Mouse (Mus musculus) embryonic facial prominence, embryonic 13.5 days (tissue): ENCODE data around the gene Rhbdd1. TPM values are rescaled to one million over a fixed set of nuclear protein-coding genes. Genes with fewer than 3 reads are reported as not detected.
A peak's percentile ranks its signal among the peaks of the same experiment; 100 is the strongest.

Source experiments
- ATAC-seq: fragments of 200-750 bp; cut with Nextera tagmentation; 2 replicates; pipeline ENCODE4 v1.8.0; 2017; ENCODE audit warnings: low read depth; ENCODE audit not compliant: insufficient number of reproducible peaks, insufficient read depth, low FRiP score, low TSS enrichment
- H3K27ac ChIP-seq: fragments of 300-500 bp; sonication (generic); 2 replicates; pipeline ENCODE4 v1.5.1; 2015; ENCODE audit warnings: moderate library complexity, mild to moderate bottlenecking, inconsistent platforms
- H3K27me3 ChIP-seq: fragments of 300-500 bp; sonication (generic); 2 replicates; pipeline ENCODE4 v1.6.1; 2015; ENCODE audit warnings: mild to moderate bottlenecking, inconsistent platforms
- H3K36me3 ChIP-seq: fragments of 300-500 bp; sonication (generic); 2 replicates; pipeline ENCODE4 v1.6.1; 2015; ENCODE audit warnings: mild to moderate bottlenecking, inconsistent platforms
- H3K4me1 ChIP-seq: fragments of 300-500 bp; sonication (generic); 2 replicates; pipeline ENCODE4 v1.6.1; 2015; ENCODE audit warnings: inconsistent platforms
- H3K4me2 ChIP-seq: fragments of 300-500 bp; sonication (generic); 2 replicates; pipeline ENCODE4 v1.6.1; 2015; ENCODE audit warnings: moderate library complexity, mild to moderate bottlenecking, inconsistent platforms
- H3K4me3 ChIP-seq: fragments of 300-500 bp; sonication (generic); 2 replicates; pipeline ENCODE4 v1.5.1; 2015; ENCODE audit warnings: mild to moderate bottlenecking, inconsistent platforms
- H3K9ac ChIP-seq: fragments of 300-500 bp; sonication (generic); 2 replicates; pipeline ENCODE4 v1.6.1; 2015; ENCODE audit warnings: mild to moderate bottlenecking, inconsistent platforms
- H3K9me3 ChIP-seq: fragments of 300-500 bp; sonication (generic); 2 replicates; pipeline ENCODE4 v1.6.1; 2016; ENCODE audit warnings: inconsistent platforms
- WGBS: fragments of 180-500 bp; shearing (Covaris S2); methylation state at CpG from one replicate; pipeline ENCODE4 v1.1.7; 2015; ENCODE audit warnings: mixed read lengths; 5-methylcytosine and 5-hydroxymethylcytosine counted together
- polyA plus RNA-seq: library from polyadenylated mRNA; unstranded; fragments of >200 nt; fragmentation: Nextera tagmentation; extraction: Ambion mirVana; gene quantifications from 2 replicates; pipeline ENCODE4 v1.2.1, GENCODE M21; 2015

The Rhbdd1 gene
- polyA plus RNA-seq, 1 experiment from 2014 or later: 6.3 TPM

DNA sequence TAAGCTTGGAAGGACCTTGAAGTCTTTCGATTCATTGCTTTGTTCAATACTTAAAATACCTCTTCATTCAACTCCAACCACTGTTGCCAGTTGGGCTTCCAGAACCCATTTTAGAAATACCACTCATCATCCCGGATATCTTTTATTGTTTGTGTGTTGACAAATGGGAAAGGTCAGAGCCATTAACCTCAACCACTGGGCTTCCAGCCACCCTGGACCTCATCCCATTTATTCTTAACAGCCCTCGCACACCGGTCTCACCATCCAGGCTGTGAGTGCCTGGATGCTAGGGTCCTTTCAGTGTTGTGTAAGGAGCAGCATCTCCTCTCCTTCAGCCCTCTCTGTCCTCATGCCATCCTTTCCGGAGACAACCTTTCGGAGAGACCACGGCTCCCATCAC lies 129.8 kb downstream of the Rhbdd1 start:
- WGBS: 94% methylated on average over 7 of the region's 7 CpGs
- Histone ChIP-seq H3K27me3 (no peaks in the 10 kb centered on the region), H3K27ac (no peak overlapping the region), H3K4me3 (no peak overlapping the region), H3K4me2 (no peak overlapping the region), H3K9me3 (no peaks in the 10 kb centered on the region), H3K4me1 (no peaks in the 10 kb centered on the region), H3K36me3 (no peaks in the 10 kb centered on the region), H3K9ac (no peak overlapping the region)
- ATAC-seq: no peak

DNA sequence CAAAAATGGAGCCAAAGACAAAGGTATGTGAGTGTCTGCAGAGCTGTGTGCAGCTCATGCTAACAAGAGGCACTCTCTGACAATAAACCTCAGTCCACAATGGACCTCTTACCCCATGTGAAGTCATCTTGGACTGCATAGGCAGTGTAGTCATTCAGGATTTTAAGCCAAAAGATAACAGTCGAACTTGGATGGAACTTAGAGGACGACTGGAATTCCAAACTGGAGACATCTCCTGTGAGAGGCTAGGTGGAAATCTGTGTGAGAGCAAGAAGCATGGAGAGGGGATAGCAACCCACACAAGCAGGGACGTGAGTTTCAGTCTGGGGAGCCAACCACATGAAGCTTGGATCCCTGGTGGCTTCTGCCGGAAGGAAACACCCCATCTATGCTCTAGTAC lies 133.6 kb downstream of the Rhbdd1 start:
- Histone ChIP-seq H3K4me1 (0 out of 2 replicates have a peak, but pooled peaks cover 3% of the 10 kb centered on the region), H3K9ac (no peak overlapping the region), H3K36me3 (no peaks in the 10 kb centered on the region), H3K27ac (no peak overlapping the region), H3K4me3 (no peak overlapping the region), H3K27me3 (no peaks in the 10 kb centered on the region), H3K4me2 (no peak overlapping the region), H3K9me3 (no peaks in the 10 kb centered on the region)
- no peak for ATAC-seq
- 88% methylated on average over 4 of the region's 4 CpGs for WGBS

DNA sequence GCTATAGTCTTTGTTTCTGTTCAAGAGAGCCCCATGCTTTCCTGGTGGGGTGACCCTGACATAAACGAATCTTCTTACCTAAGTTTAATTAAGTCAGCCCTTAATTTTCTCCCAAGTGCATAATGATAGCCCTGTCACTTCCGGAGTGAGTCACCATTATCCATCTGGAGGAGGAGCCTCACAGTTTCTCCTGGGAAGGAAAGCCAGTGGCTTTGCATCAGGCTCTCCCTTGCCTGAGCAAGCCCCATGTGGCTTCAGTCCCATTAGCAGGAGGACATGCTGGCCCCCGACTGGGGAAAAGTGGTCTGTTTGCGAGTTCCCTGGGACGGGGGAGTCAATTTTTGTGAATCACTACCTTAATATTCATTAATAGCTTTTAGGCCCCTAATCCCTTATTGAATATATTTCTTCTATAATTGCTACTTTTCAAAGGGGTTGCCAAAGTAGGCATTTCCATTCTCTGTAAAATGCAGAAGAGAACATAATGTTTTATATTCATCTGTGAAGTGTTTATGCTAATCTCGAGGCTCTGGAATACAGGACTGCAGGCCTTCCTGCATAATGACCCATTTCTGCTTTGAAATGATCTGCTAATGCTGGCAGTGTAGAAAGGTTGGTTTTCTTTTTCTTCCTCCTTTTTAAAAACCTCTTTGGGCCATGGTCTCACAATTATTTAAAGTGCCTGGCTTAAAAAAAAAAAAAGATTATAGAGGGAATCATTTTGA lies 135.8 kb downstream of the Rhbdd1 start:
- Histone ChIP-seq H3K4me3 (no peak overlapping the region), H3K9me3 (no peaks in the 10 kb centered on the region), H3K9ac (no peak overlapping the region), H3K27ac (no peak overlapping the region), H3K36me3 (no peaks in the 10 kb centered on the region), H3K4me2 (no peak overlapping the region), H3K27me3 (no peaks in the 10 kb centered on the region), H3K4me1 (0 out of 2 replicates have a peak, but pooled peaks cover 3% of the 10 kb centered on the region)
- 40% methylated on average over 6 of the region's 6 CpGs for WGBS
- no peak for ATAC-seq

DNA sequence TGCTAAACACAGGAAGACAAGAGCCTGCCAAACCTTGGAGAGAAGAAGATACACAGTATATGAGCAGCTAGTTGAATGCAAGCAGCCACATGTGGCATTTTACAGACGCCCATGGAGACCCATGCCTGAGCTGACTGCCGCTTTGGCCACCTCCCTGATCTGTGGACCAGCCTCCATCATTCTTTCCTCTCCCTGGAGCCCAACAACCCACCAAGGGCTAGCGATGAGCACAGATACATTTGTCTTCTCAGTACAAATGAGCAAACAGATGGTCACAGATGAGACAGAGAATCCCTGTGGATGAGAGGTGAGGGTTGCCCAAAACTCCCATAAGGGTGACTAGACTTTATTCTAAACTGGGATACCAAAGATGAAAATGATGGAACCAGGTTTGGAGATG lies 137.8 kb downstream of the Rhbdd1 start:
- Histone ChIP-seq H3K9me3 (no peaks in the 10 kb centered on the region), H3K4me3 (no peak overlapping the region), H3K9ac (no peak overlapping the region), H3K36me3 (no peaks in the 10 kb centered on the region), H3K4me2 (no peak overlapping the region), H3K27ac (no peak overlapping the region), H3K27me3 (no peaks in the 10 kb centered on the region), H3K4me1 (0 out of 2 replicates have a peak, but pooled peaks cover 3% of the 10 kb centered on the region)
- WGBS: 92% methylated on average over 3 of the region's 3 CpGs
- no peak for ATAC-seq

DNA sequence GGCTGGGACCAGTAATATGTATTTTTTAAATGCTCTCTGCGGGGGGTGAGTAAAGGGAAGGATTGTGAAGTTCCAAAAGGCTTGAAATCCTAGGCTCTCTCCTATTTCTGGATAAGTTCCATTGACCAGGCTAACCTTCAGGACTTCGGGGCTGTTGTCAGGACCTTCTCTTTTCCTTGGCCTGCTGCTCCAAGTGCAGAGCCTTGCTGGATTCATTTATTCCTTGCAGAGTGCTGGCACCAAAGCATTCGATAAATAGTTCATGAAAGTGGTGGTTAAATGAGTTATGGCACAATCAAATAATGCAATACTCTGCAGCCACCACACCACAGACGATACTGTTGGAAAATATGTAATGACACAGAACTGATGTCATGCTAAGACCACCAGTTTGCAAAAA lies 143.1 kb downstream of the Rhbdd1 start:
- 63% methylated on average over 4 of the region's 4 CpGs for WGBS
- no peaks in the 10 kb centered on the region for H3K4me1 ChIP-seq
- ATAC-seq: no peak
- no peaks in the 10 kb centered on the region for H3K9me3 ChIP-seq
- H3K27ac ChIP-seq: no peak overlapping the region
- H3K4me2 ChIP-seq: no peak overlapping the region
- no peak overlapping the region for H3K9ac ChIP-seq
- no peak overlapping the region for H3K4me3 ChIP-seq
- no peaks in the 10 kb centered on the region for H3K36me3 ChIP-seq
- no peaks in the 10 kb centered on the region for H3K27me3 ChIP-seq

DNA sequence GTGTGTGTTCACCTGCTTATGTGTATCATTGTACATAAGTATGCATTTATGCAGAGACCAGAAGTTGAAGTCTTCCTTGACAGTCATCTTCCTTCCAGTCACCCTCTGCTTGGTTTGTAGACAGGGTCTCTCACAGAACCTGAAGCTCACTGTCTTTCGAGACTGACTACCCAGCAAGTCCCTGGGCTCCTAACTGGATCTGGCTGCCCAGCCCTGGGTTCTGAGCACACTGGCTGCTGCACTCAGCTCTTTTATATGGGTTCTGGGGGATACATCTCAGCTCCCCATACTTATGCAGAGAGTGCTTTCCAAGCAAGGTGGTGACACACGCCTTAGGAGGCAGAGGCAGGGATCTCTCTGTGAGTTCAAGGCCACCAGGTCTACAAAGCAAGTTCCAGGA lies 143.7 kb downstream of the Rhbdd1 start:
- Histone ChIP-seq H3K4me1 (no peaks in the 10 kb centered on the region), H3K9ac (no peak overlapping the region), H3K9me3 (no peaks in the 10 kb centered on the region), H3K36me3 (no peaks in the 10 kb centered on the region), H3K4me3 (no peak overlapping the region), H3K27me3 (no peaks in the 10 kb centered on the region), H3K27ac (no peak overlapping the region), H3K4me2 (no peak overlapping the region)
- 72% methylated on average over 2 of the region's 2 CpGs for WGBS
- ATAC-seq: no peak

DNA sequence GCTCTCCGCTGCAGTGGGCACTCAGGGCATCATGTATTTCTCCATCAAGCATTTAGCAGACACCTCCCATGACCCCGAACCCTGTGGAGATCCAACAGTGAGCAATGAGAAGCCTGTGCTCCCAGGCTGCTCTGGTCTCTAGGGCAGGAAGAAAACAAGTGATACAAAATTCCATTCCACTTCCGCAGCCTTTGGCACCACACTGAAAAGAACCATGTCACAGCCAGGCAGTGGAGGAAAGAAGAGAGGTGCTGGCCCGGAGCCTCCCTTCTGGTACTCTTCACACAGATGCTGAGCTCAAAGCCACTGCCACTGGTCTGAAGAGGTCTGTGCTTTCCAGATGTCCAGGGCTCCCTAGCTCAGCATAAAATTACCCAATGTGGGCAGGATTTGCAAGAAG lies 144.8 kb downstream of the Rhbdd1 start:
- H3K9me3 ChIP-seq: no peaks in the 10 kb centered on the region
- H3K9ac ChIP-seq: no peak overlapping the region
- WGBS: 75% methylated on average over 4 of the region's 4 CpGs
- no peak overlapping the region for H3K27ac ChIP-seq
- no peaks in the 10 kb centered on the region for H3K4me1 ChIP-seq
- H3K27me3 ChIP-seq: no peaks in the 10 kb centered on the region
- H3K36me3 ChIP-seq: no peaks in the 10 kb centered on the region
- H3K4me3 ChIP-seq: no peak overlapping the region
- no peak for ATAC-seq
- H3K4me2 ChIP-seq: no peak overlapping the region

DNA sequence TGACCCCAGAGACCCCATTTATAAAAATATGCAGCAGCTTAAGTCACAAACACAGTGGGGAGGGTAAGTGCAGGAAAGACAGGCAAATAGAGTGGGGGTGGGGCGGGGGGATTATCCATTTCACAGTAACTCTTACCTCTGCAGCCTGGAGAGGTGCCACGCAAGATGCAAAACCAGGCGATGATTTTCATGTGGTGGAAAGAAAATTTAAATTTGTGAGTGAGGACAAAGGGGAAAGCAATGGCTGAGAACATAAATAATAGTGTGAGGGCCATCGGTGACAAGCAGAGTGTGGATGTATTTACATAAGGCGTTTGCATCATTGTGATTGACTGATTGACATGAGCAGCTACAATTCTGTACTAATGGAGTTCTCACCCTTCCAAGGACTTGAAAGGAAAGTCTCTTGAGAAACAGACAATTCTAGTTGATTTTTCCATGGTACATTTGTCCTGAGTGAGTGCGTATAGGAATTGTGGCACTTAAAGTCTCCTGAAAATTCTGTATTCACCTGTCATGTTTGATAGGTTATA lies 149.1 kb downstream of the Rhbdd1 start:
- ATAC-seq: no peak
- Histone ChIP-seq H3K9me3 (no peaks in the 10 kb centered on the region), H3K4me3 (no peak overlapping the region), H3K9ac (no peak overlapping the region), H3K27me3 (no peaks in the 10 kb centered on the region), H3K4me1 (no peaks in the 10 kb centered on the region), H3K4me2 (no peak overlapping the region), H3K27ac (no peak overlapping the region), H3K36me3 (no peaks in the 10 kb centered on the region)
- 63% methylated on average over 6 of the region's 6 CpGs for WGBS

DNA sequence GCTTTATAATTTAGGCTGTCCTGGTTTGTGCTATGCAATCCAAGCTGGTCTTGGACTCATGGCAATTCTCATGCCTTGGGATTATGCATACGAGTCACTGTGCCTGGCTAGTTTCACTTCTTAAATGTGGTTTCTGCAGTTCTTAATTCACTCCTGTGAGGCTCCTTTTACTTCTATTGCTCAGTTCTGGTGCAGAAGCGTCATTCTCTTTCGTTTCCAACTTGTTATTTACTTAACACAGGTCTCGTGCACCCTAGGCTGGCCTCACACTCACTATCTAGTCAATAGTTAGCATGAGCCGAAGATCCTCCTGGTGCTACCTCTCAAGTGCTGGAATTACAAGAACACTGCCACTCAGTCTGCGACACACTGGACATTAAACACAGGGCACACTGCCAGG lies 152.6 kb downstream of the Rhbdd1 start:
- H3K27ac ChIP-seq: no peak overlapping the region
- H3K27me3 ChIP-seq: no peaks in the 10 kb centered on the region
- H3K36me3 ChIP-seq: no peaks in the 10 kb centered on the region
- no peak overlapping the region for H3K4me2 ChIP-seq
- peaks cover 3% of the 10 kb centered on the region; the same call in 1 of the 2 replicates for H3K4me1 ChIP-seq
- no peak overlapping the region for H3K4me3 ChIP-seq
- no peak overlapping the region for H3K9ac ChIP-seq
- WGBS: 83% methylated on average over 6 of the region's 6 CpGs
- ATAC-seq: no peak
- no peaks in the 10 kb centered on the region for H3K9me3 ChIP-seq

DNA sequence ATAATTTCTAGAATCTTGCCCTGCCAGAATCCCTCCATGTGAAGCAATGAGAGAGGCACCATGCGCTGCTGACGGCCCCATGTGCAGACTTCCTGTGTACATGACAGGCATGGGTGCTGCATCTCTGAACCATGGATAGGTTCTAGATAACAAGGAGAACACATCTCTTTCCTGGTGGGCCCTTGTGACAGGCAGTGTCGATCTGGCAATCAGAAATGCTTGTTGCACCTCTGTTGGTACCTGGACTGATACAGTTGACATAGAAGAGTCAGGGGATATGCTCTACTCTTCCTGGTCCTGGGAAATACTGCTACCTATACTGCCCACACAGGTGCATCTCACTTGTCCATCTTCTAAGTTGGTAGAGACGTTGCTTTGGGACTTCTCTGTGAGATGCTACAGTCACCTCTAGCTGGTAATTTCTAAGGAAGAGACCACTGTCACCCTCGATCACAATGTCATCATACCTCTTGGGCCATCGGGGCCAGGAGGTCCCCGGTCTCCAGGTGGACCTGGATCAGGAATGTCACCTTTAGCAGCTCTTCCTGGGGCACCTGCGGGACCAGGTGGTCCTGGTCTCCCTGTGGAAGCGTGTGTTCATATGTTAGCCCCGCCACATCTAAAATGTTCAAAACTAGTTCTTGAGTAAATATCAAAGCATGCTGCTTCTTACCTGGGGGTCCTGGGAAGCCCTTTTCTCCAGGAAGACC lies 154.4 kb downstream of the Rhbdd1 start:
- Histone ChIP-seq H3K27me3 (no peaks in the 10 kb centered on the region), H3K4me1 (peaks cover 3% of the 10 kb centered on the region; the same call in 1 of the 2 replicates), H3K36me3 (no peaks in the 10 kb centered on the region), H3K9ac (no peak overlapping the region), H3K27ac (no peak overlapping the region), H3K4me2 (no peak overlapping the region), H3K9me3 (no peaks in the 10 kb centered on the region), H3K4me3 (no peak overlapping the region)
- WGBS: 91% methylated on average over 10 of the region's 10 CpGs
- no peak for ATAC-seq

DNA sequence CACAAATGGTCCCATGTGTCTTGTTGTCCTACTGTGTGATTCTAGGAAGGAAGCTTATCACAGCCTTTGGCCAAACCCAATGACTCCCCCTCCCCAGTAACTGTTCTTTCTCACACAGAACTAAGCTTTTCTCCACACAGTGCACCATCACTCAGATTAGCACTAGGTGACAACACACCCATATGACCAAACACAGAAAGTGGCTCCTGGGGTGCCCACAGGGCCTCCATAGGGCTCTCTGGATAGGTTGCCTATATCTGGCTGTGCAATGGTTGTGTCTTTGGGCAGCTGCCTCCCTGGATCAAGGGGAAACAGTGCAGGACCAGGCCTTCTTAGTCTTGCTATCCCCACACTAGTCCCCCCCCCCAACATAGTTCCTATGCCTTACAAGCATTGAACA lies 157.2 kb downstream of the Rhbdd1 start:
- Histone ChIP-seq H3K4me2 (no peak overlapping the region), H3K27me3 (no peaks in the 10 kb centered on the region), H3K27ac (no peak overlapping the region), H3K9me3 (no peaks in the 10 kb centered on the region), H3K36me3 (no peaks in the 10 kb centered on the region), H3K4me1 (peaks cover 10% of the 10 kb centered on the region), H3K4me3 (no peak overlapping the region), H3K9ac (no peak overlapping the region)
- ATAC-seq: 0 out of 2 replicates have a peak, but pooled peaks have one; percentile 52

DNA sequence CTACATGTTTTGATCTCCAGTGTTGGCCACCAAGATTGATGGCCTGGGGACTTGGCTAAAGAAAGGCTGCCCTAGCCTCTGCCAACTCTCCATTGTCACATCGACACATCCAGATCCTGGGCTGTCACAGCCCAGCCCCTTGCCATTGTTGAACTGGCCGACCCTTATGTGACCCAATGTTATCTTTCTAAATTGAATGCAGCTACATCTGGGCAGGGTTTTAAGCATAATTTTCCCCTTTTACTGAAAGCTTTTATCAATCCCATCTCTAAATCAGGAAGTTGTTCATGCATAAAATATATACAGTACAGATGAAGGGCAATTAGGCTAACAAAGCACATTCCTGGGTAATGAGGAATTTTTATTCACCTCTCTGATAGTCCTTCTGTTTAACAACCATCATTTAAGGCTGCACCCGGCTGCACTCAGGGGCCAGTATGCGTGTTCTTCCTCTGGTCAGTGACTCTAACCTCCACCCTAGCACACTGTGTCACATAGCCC lies 158.3 kb downstream of the Rhbdd1 start:
- no peaks in the 10 kb centered on the region for H3K27me3 ChIP-seq
- H3K4me1 ChIP-seq: peaks cover 10% of the 10 kb centered on the region
- no peak overlapping the region for H3K4me3 ChIP-seq
- ATAC-seq: no peak
- H3K36me3 ChIP-seq: no peaks in the 10 kb centered on the region
- no peak overlapping the region for H3K9ac ChIP-seq
- no peak overlapping the region for H3K4me2 ChIP-seq
- no peaks in the 10 kb centered on the region for H3K9me3 ChIP-seq
- 34% methylated on average over 4 of the region's 4 CpGs for WGBS
- no peak overlapping the region for H3K27ac ChIP-seq
